Mouse (Mus musculus): ENCODE data around the gene Comt. TPM values are rescaled to one million over a fixed set of nuclear protein-coding genes. Genes with fewer than 3 reads are reported as not detected.

Gene Comt
- polyA plus RNA-seq, 1 experiment from 2014 or later: 110 TPM

GRCm38 (mm10) chr16:18395620-18396036, 31.0 kb downstream of the Comt start:
- no peak for ATAC-seq

GRCm38 (mm10) chr16:18394777-18395619, 31.7 kb downstream of the Comt start:
- WGBS: 40% methylated on average over 11 of the region's 11 CpGs
- Histone ChIP-seq H3K9me3 (ENCODE audit: control insufficient read depth, low read length) (no peaks in the 10 kb centered on the region), H3K36me3 (ENCODE audit: control insufficient read depth, insufficient read depth, low read length) (peaks cover 10% of the 10 kb centered on the region), H3K9ac (ENCODE audit: low read depth, low read length) (0 out of 2 replicates have a peak overlapping the region, but pooled peaks have one; percentile 6), H3K4me3 (ENCODE audit: low read length) (no peak overlapping the region), H3K4me2 (ENCODE audit: low read depth, low read length) (no peak overlapping the region), H3K4me1 (ENCODE audit: control insufficient read depth, insufficient read depth, low read length) (peaks cover 25% of the 10 kb centered on the region), H3K27me3 (replicated peaks; ENCODE audit: control insufficient read depth, insufficient read depth, low read length) (no peaks in the 10 kb centered on the region), H3K27ac (ENCODE audit: low read length) (no peak overlapping the region)
- ATAC-seq: no peak

More at GRCm38 (mm10) chr16:18395620-18396036, 31.0 kb downstream of the Comt start:
- H3K4me2 ChIP-seq (ENCODE audit: low read depth, low read length): no peak overlapping the region
- H3K36me3 ChIP-seq (ENCODE audit: control insufficient read depth, insufficient read depth, low read length): peaks cover 10% of the 10 kb centered on the region
- H3K9me3 ChIP-seq (ENCODE audit: control insufficient read depth, low read length): no peaks in the 10 kb centered on the region
- 0 out of 2 replicates have a peak overlapping the region, but pooled peaks have one; percentile 6 for H3K9ac ChIP-seq (ENCODE audit: low read depth, low read length)
- no peak overlapping the region for H3K4me3 ChIP-seq (ENCODE audit: low read length)
- WGBS: 52% methylated on average over 6 of the region's 7 CpGs
- peaks cover 26% of the 10 kb centered on the region for H3K4me1 ChIP-seq (ENCODE audit: control insufficient read depth, insufficient read depth, low read length)
- H3K27ac ChIP-seq (ENCODE audit: low read length): no peak overlapping the region
- no peaks in the 10 kb centered on the region for H3K27me3 ChIP-seq (replicated peaks; ENCODE audit: control insufficient read depth, insufficient read depth, low read length)

GRCm38 (mm10) chr16:18394056-18394455, 32.6 kb downstream of the Comt start:
- ATAC-seq: no peak
- no peaks in the 10 kb centered on the region for H3K27me3 ChIP-seq (replicated peaks; ENCODE audit: control insufficient read depth, insufficient read depth, low read length)
- WGBS: 69% methylated on average over 3 of the region's 3 CpGs
- H3K27ac ChIP-seq (ENCODE audit: low read length): no peak overlapping the region
- peaks cover 10% of the 10 kb centered on the region for H3K36me3 ChIP-seq (ENCODE audit: control insufficient read depth, insufficient read depth, low read length)
- H3K9me3 ChIP-seq (ENCODE audit: control insufficient read depth, low read length): no peaks in the 10 kb centered on the region
- peaks cover 25% of the 10 kb centered on the region for H3K4me1 ChIP-seq (ENCODE audit: control insufficient read depth, insufficient read depth, low read length)
- H3K4me2 ChIP-seq (ENCODE audit: low read depth, low read length): peak overlapping the region; percentile 99; the same call in 1 of the 2 replicates
- no peak overlapping the region for H3K9ac ChIP-seq (ENCODE audit: low read depth, low read length)
- no peak overlapping the region for H3K4me3 ChIP-seq (ENCODE audit: low read length)

GRCm38 (mm10) chr16:18393595-18393994, 33.1 kb downstream of the Comt start:
- H3K9ac ChIP-seq (ENCODE audit: low read depth, low read length): 0 out of 2 replicates have a peak overlapping the region, but pooled peaks have one; percentile 9
- peaks cover 10% of the 10 kb centered on the region for H3K36me3 ChIP-seq (ENCODE audit: control insufficient read depth, insufficient read depth, low read length)
- WGBS: 57% methylated on average over 5 of the region's 5 CpGs
- H3K27ac ChIP-seq (ENCODE audit: low read length): no peak overlapping the region
- peak overlapping the region; percentile 81 for H3K4me3 ChIP-seq (ENCODE audit: low read length)
- no peaks in the 10 kb centered on the region for H3K9me3 ChIP-seq (ENCODE audit: control insufficient read depth, low read length)
- H3K27me3 ChIP-seq (replicated peaks; ENCODE audit: control insufficient read depth, insufficient read depth, low read length): no peaks in the 10 kb centered on the region
- peak overlapping the region; percentile 99 for H3K4me2 ChIP-seq (ENCODE audit: low read depth, low read length)
- no peak for ATAC-seq
- peaks cover 28% of the 10 kb centered on the region for H3K4me1 ChIP-seq (ENCODE audit: control insufficient read depth, insufficient read depth, low read length)

- under 1% methylated on average over 61 of the region's 63 CpGs for WGBS
- H3K9ac ChIP-seq (ENCODE audit: low read depth, low read length): peak overlapping the region; percentile 86
- H3K4me2 ChIP-seq (ENCODE audit: low read depth, low read length): peak overlapping the region; percentile 99
- peaks cover 37% of the 10 kb centered on the region for H3K4me1 ChIP-seq (ENCODE audit: control insufficient read depth, insufficient read depth, low read length)
- no peaks in the 10 kb centered on the region for H3K9me3 ChIP-seq (ENCODE audit: control insufficient read depth, low read length)
- H3K4me3 ChIP-seq (ENCODE audit: low read length): peak overlapping the region; percentile 81
- peak; percentile 91 for ATAC-seq
- peak overlapping the region; percentile 39; the same call in 1 of the 2 replicates for H3K27ac ChIP-seq (ENCODE audit: low read length)
- no peaks in the 10 kb centered on the region for H3K27me3 ChIP-seq (replicated peaks; ENCODE audit: control insufficient read depth, insufficient read depth, low read length)
- H3K36me3 ChIP-seq (ENCODE audit: control insufficient read depth, insufficient read depth, low read length): peaks cover 6% of the 10 kb centered on the region; the same call in 1 of the 2 replicates
Measured at GRCm38 (mm10) chr16:18392469-18393426, 33.9 kb downstream of the Comt start.

- Histone ChIP-seq H3K4me2 (ENCODE audit: low read depth, low read length) (no peak overlapping the region), H3K36me3 (ENCODE audit: control insufficient read depth, insufficient read depth, low read length) (no peaks in the 10 kb centered on the region), H3K4me3 (ENCODE audit: low read length) (no peak overlapping the region), H3K4me1 (ENCODE audit: control insufficient read depth, insufficient read depth, low read length) (peaks cover 46% of the 10 kb centered on the region), H3K27me3 (replicated peaks; ENCODE audit: control insufficient read depth, insufficient read depth, low read length) (no peaks in the 10 kb centered on the region), H3K9me3 (ENCODE audit: control insufficient read depth, low read length) (no peaks in the 10 kb centered on the region), H3K9ac (ENCODE audit: low read depth, low read length) (no peak overlapping the region), H3K27ac (ENCODE audit: low read length) (no peak overlapping the region)
- WGBS: 86% methylated on average over 3 of the region's 3 CpGs
- ATAC-seq: no peak
Measured at GRCm38 (mm10) chr16:18391728-18392127, 34.9 kb downstream of the Comt start.

GRCm38 (mm10) chr16:18391127-18391526, 35.5 kb downstream of the Comt start:
- H3K27ac ChIP-seq (ENCODE audit: low read length): no peak overlapping the region
- WGBS: 98% methylated on average over 3 of the region's 3 CpGs
- no peak overlapping the region for H3K4me2 ChIP-seq (ENCODE audit: low read depth, low read length)
- H3K9ac ChIP-seq (ENCODE audit: low read depth, low read length): no peak overlapping the region
- ATAC-seq: no peak
- peaks cover 45% of the 10 kb centered on the region for H3K4me1 ChIP-seq (ENCODE audit: control insufficient read depth, insufficient read depth, low read length)
- no peaks in the 10 kb centered on the region for H3K27me3 ChIP-seq (replicated peaks; ENCODE audit: control insufficient read depth, insufficient read depth, low read length)
- no peaks in the 10 kb centered on the region for H3K9me3 ChIP-seq (ENCODE audit: control insufficient read depth, low read length)
- no peak overlapping the region for H3K4me3 ChIP-seq (ENCODE audit: low read length)
- H3K36me3 ChIP-seq (ENCODE audit: control insufficient read depth, insufficient read depth, low read length): no peaks in the 10 kb centered on the region

- Histone ChIP-seq H3K9me3 (ENCODE audit: control insufficient read depth, low read length) (no peaks in the 10 kb centered on the region), H3K4me2 (ENCODE audit: low read depth, low read length) (no peak overlapping the region), H3K4me3 (ENCODE audit: low read length) (no peak overlapping the region), H3K36me3 (ENCODE audit: control insufficient read depth, insufficient read depth, low read length) (no peaks in the 10 kb centered on the region), H3K27ac (ENCODE audit: low read length) (no peak overlapping the region), H3K27me3 (replicated peaks; ENCODE audit: control insufficient read depth, insufficient read depth, low read length) (no peaks in the 10 kb centered on the region), H3K9ac (ENCODE audit: low read depth, low read length) (no peak overlapping the region), H3K4me1 (ENCODE audit: control insufficient read depth, insufficient read depth, low read length) (peaks cover 41% of the 10 kb centered on the region)
- no peak for ATAC-seq
- 73% methylated on average over 6 of the region's 6 CpGs for WGBS
Measured at GRCm38 (mm10) chr16:18390399-18390798, 36.3 kb downstream of the Comt start.

Data from intestine, embryonic 16.5 days (tissue).